Mouse (Mus musculus) frontal cortex, postnatal 10 days (tissue): ENCODE results near the gene Mex3b.
A peak's percentile ranks its signal among the peaks of the same experiment; 100 is the strongest.

Experiments used
- DNase-seq, 2 experiments: peaks; one replicate each; pipeline ENCODE4 v3.0.0; 2022; ENCODE audit warnings: low spot score in 2 of 2, mixed read lengths in 1 of 2

The Mex3b gene

GRCm38 (mm10) chr7:82866486-82867270, 455 bp upstream of the Mex3b start:
- peak; percentile 94 to 95 for DNase-seq

DNA sequence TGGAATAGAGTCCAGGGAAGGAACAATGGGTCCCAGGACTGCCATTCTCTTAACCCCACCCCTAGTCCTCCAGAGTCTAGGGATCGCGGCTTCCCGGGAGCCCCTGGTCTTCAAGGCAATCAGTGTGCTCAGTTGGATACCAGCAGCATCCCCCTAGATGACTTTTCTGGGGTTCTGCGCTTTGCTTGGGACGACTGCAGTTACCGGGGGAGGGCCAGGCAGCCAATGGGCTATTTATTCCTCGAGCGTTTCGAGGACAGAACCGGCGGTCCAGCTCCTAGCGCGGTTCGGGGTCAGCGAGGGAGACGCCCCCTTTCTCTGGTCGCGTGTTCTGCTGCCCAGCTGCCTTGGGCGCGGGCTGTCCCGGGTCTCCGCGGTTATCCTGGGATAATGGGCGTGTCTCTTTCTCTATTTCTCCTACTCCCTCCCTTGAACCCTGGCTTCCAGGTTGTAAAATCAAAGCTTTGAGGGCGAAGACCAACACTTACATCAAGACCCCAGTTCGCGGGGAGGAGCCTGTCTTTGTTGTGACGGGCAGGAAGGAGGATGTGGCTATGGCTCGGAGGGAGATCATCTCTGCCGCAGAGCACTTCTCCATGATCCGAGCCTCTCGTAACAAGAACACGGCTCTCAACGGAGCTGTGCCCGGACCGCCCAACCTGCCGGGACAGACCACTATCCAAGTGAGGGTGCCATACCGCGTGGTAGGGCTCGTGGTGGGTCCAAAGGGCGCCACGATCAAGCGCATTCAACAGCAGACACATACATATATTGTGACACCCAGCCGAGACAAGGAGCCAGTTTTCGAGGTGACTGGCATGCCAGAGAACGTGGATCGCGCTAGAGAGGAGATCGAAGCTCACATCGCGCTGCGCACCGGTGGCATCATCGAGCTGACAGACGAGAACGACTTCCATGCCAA, 1.4 kb downstream of the Mex3b start:
- peak; percentile 47 to 53 for DNase-seq

GRCm38 (mm10) chr7:82869231-82870147, 2.4 kb downstream of the Mex3b start:
- peak; percentile 42 to 54 for DNase-seq

DNA sequence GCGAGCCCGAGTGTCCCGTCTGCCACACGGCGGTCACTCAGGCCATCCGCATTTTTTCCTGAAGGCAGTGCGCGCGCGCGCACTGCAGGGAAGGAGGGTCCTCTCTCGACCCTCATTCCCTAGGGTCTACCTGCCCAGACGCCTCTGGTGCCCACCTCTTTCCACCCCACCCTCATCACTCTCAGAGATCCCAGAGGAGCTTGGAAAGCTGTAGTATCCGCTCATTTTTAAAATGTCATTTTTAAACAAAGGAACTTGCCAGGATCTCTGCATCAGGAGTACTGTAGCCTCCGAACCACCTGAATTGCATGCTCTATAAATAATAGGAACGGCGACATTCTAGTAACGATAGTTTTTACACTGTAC, 3.0 kb downstream of the Mex3b start:
- no peak for DNase-seq

DNA sequence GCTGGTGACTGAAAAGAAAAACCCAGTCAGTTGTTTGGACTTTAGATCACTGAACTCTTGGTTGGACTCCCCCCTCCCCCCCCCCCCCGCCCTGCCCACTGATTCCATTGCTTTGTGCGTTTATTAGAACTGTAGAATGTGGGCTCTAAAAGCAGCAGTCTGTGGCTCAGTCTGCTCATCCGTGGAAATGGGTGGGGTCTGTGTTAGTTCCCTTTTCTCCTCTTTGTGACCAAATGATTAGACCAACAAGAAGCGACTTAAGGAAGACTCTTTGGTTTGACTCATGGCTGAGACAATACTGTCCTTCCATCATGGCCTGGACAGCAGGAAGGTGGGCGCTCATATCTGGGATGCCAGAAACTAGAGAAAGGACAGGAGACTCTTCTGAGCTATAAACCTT, 9.4 kb downstream of the Mex3b start:
- DNase-seq: no peak

GRCm38 (mm10) chr7:82880016-82880415, 12.9 kb downstream of the Mex3b start:
- no peak for DNase-seq

DNA sequence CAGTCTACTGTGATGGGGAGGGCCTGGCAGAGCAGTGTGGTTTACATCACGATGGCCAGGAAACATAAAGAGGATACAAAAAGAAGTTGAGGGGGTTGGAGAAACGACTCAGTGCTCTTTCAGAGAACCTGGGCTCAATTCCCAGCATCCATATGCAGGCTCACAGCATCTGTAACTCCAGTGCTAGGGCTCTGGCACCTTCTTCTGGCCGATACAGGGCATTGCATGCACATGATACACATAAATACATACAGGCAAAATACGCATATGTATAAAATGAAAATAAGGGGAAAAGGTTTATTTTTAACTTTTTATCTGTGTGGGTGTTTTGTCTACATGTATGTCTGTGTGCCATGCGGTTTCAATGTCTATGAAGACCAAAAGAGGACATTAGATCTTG, 13.6 kb downstream of the Mex3b start:
- no peak for DNase-seq

DNA sequence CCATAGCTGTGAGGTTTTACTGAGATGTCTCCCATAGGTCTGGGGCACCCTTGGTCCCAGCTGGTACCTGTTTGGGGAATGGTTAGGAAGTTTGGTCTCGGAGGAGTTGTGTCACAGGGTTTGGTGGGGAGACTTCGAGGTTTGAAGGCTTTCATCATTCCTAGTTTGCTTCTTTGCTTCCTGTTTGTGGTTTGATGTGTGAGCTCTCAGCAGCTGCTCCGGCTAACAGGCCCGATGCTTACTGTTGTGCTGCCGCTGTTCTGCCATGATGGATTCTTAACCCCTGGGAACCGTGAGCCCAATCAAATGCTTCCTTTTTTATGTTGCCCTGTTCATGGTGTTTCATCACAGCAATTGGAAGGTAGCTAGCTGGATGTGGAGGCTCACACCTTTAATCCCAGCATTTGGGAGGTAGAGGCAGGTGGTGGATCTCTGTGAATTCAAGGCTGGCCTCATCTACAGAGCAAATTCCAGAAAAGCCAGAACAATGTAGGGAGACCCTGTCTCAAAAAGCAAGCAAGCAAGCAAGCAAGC, 23.3 kb downstream of the Mex3b start:
- DNase-seq: no peak

GRCm38 (mm10) chr7:82890875-82891515, 23.9 kb downstream of the Mex3b start:
- no peak for DNase-seq

DNA sequence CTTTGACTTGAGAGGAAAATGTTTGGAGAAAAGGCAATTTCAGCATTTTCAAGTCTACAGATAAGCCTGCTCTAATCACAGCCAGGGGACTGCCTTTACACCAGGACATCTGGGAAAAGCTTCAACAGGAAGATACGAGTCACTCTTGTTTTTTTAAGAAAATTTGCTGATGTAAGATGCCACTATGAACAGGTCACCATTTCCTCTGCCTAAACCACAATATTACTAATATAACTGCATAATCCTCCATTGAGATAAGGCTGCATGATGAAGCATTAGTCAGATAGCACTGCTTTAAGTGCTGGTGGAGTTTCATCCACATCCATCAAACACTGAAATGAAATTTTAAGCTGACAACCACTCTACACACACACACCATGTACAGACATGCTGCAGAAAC, 27.2 kb downstream of the Mex3b start:
- DNase-seq: no peak

- DNase-seq: no peak
These were observed 28.5 kb downstream of the Mex3b start for GRCm38 (mm10) chr7:82895606-82896005.

DNA sequence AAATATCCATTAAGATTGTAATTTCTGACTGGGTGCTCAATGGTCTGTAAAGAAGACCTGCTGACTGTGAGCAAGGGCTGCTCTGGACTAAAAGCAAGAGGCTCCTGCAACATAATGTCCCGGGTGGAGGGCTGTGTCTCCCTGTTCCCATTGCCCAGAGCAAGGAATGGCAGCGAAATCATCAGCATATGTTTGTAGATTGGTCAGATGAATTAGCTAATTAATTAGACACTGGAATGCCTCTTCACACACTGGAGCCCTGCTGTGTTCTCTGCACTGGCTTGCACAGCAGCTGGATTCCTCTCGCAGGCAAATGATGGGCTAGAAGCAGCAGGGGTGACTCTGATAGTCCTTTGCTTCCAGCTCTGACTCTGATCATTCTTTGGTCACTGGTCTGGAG, 29.6 kb downstream of the Mex3b start:
- no peak for DNase-seq

DNA sequence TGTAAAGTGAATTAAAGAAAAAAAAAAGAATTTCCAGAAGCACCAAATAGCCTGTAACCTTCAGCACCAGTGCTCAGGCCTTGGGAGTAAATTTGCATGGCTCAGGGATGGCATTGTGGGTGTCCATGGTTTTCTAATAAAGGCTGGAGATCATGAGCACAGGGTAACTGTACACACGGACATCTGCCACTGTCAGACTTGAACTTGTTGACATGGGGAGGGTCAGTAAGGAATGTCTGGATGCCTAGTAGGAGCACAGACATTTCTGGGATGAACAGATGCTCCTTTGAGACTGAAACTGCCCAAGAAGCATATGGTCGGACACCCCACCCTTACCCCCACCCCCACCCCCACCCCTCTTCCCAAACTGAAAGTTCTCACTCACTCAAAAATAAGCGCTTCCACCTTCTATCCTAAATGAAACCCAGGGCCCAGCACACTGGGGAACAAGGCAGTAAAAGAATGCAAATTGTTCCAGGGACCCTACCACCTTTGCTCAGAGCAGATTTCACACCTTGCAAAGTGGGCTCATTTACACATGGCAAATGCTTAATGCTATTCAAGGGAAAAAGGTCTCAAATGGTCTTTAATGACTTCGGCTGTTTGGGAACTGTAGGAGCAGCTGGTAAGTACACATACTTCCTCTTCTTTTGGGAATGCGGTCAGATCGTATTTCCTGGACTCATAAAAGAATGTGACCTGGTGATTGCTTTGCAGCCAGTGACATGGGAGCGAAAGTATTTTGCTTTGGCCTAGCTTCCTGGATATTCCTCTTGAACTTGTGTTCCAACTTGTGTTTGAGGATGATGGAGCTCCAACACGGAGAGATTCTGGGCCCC, 32.5 kb downstream of the Mex3b start:
- DNase-seq: no peak

DNA sequence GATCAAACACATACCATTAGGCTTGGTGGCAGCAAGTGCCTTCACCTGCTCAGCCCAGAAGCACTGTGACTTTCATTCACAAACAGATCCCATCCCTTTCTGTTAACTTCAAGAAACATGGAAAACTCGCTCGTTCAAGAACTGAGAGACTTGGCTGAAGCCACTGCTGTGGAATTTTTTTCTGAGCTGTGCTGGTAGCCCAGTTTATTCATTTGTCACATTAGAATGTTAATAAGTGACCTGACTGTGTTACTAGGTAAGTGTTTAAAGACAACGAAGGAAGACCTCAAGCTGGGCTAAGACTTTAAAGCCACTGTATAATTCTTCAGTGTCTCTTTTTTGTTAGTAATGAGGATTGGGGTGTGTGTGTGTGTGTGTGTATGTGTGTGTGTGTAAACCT, 35.9 kb downstream of the Mex3b start:
- DNase-seq: no peak

DNA sequence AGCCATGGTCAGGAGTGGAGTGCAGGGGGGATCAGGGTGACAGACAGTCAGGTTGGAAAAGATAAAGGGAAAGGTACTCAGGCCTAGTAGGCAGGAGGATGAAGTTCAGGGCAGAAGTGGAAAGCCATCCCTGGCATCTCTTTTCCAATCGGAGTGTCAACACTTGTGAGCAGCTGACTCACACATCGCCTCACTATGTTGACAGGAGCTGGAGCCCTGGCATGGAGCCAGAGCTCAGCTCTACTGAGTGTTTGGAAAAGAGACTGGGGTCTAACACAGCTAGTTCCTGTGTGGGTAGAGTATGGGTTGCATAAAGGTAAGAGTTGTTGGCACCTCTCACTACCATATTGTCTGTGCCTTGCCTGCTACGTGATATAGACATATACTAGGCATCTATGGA, 38.4 kb downstream of the Mex3b start:
- no peak for DNase-seq

- DNase-seq: no peak
These were observed 39.9 kb downstream of the Mex3b start for GRCm38 (mm10) chr7:82907081-82907480.

DNA sequence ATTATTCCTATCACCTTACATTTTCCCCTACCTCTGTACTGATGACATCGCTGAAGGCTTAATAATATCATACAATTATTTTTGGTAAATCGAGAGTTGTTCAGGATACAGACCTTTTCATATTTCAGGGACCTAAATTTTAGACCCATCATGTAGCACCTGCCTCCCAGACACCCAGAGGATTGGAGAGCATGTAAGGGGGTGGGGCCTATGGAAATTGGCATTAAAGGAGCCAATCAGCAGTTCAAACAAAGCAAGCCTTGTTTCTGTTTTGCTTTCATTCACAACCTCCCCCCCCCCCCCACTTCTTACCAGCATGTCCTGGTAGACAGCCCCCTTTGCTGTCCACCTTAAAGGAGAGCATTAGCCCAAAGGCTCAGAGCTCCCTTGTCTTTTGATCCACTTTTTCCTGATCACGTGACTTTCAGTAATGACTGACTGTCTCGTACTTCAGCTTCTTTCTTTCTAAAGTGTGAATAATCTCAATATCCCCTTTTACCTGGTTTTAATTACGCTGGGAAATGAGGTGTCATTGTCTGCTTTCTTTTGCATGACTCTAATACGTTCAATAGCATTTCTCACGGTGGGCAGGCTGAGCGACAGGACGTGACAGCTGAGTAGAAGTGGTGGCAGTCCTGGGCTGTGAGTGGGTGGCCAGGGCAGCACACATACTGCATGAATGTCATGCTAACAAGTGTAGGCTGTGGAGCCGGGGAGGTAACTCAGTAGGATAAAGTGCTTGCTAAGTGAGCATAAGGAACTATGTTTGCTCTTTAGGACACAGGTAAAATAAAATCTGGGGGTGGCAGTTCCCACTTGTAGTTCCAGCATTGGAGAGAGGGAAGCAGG, 43.6 kb downstream of the Mex3b start:
- DNase-seq: no peak

- DNase-seq: no peak
These were observed 44.4 kb downstream of the Mex3b start for GRCm38 (mm10) chr7:82911501-82911900.

GRCm38 (mm10) chr7:82914297-82914696, 47.2 kb downstream of the Mex3b start:
- DNase-seq: no peak
